Mouse (Mus musculus): ENCODE results near the gene Zfand3. TPM values are rescaled to one million over a fixed set of nuclear protein-coding genes. Genes with fewer than 3 reads are reported as not detected.

Zfand3 gene
- polyA plus RNA-seq, 1 experiment: 131 TPM

DNA sequence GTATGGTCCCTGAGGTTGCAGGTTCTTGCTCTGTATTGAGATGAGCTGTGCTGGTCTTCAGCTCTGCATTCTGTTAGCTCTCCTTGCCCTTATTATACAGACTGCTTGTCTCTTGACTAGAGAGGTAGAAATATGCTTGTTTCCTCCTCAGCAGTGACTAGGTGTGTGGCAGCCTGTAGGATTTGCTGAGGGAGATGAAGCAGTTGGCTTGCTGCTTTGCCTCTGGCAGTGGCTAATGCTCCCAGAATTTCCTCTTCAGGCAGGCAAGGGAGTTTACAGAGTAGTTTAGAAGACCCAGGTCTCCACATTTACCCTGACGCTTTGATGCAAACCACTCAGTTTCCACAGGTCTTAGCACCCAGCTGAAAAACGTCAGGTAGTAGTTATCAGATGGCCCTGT, 189.1 kb downstream of the Zfand3 start:
- peak; percentile 10 for DNase-seq (ENCODE audit: low spot score)

DNA sequence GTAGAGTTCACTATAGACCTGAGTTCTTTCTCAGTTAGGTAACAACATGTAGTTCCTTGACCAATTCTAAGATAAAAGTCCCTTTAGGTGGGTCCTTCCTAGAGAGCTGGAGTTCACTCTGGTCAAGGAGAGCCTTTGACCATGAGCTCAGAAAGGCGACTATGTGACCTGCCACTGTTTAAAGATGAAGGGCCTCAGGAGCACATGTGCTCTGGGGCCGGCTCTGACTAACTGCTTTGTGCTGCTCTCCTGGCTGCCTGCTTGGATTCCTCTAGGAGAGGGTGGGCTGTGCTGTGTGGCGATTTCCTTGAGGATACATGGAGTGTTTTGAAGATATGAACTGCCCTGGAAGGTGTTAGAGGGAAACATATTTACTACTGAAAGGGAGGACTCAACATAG, 189.6 kb downstream of the Zfand3 start:
- DNase-seq (ENCODE audit: low spot score): peak; percentile 13

DNA sequence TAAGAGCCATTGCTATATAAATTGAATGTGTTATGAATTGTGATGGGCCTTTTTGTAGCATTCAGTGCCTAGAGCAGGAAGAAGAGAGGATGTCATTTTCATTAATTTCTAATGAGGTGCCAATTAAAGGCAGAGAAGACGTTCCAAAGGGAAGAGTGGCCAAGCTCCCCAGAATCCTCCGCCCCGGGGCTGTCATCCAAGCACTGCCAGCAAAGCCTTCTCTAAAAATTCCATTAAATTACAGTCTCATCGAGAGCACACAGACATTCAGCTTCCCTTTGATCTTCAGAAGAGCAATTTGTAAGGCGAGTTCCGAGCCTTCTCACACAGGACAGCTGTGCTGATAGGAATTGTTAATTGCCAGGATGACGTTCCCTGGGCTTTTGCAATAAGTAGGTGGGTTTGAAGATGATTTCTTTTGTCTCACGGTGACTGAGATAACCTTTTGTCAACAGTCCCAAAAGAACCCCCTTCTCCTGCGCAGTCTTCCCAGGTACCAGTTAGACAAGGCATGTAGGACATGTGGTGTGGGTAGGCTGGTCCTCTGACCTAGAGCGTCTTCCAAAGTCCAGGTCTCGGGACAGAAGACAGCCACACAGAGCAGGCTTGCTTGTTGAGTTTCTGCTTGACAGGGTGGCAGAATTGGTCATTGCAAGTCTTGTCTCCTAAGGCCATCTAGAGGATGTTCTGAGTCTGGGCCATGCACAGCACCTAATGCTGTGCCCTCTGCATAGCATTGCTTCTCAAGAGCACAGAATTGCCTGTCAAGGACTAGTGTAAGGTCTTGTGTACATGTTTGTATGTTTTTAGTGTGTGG, 190.3 kb downstream of the Zfand3 start:
- DNase-seq (ENCODE audit: low spot score): peak; percentile 15

DNA sequence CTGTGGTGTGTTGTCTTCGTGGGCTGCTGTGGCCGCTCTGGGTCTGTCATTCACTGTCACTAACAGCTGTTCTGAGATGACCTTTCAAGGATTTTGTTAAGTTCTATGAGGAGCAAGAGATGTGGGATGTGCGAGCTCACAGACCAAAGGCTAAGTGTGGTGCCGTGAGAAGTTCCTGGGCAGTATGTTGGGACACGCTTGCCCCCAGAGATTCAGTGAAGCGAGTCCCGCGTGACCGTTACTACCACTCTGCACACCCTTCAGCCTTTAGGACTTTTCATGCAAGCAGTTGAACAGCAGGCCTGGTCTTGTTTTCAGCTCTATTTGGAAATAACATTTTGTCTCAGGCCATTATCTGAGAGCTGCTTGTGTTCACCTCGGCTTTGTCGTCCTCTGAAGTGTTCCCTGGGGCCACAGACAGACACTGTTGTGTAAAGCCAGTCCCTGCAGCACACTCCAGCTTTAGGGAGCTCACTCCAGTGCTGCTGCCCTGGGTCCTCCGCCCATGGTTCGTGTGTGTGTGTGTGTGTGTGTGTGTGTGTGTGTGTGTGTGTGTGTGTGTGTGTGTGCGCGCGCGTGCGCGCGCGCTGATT, 191.2 kb downstream of the Zfand3 start:
- DNase-seq (ENCODE audit: low spot score): peak; percentile 19

DNA sequence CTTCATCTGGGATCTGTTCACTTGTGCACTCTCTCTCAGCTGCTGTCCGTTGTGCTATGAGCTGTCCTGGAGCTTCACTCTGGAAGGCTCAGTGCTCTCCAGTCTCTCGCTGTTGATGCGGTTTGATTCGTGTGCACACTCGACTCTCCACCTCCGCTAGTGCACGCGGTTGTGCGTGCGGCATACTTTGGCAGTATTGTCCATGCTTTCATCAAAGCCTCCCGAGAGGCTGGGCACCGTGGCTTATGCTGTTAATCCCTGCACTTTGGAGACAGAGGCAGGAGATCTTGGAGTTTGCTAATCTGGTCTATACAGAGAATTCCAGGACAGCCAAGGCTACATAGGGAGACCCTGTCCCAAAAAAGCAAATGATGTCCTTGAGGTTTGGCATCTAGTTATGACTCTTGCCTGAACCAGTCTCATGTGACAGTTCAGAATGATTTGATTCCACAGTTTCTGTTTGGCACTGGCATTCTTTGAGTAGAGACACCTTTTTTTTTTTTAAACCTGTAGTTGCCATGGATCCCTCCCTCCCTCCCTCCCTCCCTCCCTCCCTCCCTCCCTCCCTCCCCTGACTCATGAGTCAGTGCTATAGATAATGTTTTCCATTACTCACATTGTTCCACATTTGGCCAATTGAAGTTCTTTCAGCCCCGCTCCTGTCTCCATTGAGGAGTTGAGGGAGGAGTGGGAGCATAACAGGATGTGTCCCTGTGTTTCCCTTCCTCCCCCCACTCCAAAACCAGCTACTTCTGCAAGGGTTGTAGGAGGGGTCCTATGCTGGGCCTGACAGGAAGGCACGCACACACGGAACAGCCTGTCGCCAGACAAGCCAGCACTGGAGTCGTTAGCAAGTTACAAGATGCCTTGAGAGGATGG, 192.1 kb downstream of the Zfand3 start:
- DNase-seq (ENCODE audit: low spot score): peak; percentile 21

DNA sequence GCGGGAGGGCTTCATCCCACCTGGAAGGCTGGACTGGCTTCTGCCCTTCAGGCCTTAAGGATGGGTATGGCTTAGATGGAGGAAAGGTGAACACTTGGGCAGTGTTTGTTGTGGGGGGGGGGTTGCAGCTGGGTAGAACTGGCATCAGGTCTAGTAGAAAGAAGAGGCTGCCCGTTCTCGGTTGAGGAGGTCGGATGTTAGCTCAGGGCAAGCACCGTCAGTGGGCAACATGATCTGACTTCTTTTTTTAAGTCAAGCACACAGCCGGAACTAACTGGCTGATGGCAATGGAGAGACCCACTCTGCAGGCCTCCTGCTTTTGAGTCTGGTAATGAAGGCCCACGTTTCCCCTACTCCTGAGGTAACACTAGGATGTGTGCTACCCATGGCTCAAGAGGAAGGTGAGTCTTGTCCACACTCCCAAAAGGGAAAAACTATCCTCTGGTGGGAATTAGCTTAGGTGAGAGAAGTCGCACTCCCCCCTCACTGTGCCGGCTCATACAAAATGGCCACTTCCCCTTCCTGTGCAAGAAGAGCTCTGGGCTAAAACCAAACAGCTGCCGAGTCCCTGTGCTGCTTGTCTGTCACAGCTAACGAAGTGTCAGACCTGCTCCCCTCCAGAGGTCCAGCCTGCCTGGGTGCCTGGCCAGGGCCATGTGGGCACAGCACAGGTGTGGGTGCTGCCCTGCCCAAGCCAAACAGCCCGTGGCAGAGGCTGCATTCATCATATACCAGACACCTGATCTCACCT, 192.9 kb downstream of the Zfand3 start:
- peak; percentile 22 for DNase-seq (ENCODE audit: low spot score)

DNA sequence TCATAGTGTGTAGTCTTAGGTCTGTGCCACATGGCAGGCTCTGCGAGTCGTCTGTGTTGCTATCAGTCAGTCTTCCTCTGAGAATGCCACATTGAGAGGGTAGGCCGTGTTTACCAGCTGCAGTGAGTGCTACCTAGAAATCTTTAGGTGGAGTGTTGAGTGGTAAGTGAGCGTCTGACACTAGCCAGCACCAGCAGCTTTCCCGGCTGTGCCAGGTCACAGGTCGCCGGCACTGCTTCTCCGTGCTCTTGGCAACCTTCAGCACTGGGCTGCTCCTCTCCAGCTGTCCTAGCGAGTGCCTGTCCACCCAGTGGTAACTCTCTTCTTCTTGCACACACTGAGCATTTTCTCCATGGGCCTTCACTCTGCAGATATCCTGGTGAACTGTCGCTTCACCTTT, 193.9 kb downstream of the Zfand3 start:
- DNase-seq (ENCODE audit: low spot score): peak; percentile 16

DNA sequence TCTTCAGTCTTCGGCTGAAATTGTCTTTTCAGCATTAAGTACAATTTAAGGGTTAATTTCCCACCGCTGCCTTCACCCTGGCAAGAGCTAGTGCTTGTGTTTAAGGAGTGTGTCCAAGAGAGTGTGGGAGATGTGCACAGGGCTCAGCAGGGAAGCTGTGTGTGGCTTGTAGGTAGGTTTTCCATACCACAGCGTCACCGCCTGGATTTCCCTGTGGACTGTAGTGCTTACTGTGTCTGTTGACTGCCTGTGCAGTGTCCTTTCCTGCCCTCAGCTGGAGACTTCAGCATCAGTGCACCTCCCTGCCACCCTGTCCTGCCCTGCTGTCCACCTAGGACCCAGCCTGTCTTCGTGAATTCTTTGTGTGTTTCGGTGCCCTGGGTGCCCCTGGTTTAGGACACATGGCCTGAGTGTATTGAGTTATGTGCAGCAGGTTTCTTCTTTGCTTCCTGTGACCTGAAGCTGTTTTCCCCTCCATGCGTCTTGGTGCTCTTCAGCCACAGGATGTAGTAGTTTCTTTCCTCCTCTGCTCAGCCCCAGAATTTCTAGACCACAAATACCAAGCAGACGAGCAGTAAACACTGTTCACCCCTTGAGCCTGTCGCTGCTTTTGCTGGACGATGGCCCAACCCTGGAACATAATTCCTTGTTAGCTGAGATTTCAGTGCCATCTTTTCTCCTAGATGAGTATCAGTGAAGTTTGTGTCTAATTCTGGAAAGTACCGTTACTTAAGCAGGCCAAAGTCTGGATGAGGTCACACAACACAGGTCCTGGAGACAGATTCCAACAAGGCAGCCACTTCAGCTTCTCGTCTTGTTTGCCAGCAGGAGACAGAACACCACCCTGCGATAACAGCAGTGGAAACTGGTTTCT, 195.1 kb downstream of the Zfand3 start:
- no peak for DNase-seq (ENCODE audit: low spot score)

DNA sequence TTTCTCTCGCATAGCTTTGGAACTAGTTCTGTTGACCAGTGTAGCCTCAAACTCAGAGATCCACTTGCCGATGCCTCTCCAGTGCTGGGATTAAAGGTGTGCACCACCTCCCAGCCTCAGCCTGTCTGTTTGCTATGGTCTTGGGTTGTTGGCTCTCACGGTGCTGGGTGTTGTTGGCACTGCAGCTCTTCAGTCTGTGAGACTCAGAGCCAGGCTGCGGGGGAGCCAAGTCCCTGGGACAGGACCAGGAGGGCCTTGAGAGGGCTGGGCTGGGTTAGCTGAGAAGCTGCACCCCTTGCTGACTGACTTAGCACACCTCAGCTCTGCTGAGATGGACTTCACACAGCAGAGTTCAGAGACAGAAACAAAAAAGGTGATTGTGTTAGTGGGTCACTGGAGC, 195.8 kb downstream of the Zfand3 start:
- no peak for DNase-seq (ENCODE audit: low spot score)

DNA sequence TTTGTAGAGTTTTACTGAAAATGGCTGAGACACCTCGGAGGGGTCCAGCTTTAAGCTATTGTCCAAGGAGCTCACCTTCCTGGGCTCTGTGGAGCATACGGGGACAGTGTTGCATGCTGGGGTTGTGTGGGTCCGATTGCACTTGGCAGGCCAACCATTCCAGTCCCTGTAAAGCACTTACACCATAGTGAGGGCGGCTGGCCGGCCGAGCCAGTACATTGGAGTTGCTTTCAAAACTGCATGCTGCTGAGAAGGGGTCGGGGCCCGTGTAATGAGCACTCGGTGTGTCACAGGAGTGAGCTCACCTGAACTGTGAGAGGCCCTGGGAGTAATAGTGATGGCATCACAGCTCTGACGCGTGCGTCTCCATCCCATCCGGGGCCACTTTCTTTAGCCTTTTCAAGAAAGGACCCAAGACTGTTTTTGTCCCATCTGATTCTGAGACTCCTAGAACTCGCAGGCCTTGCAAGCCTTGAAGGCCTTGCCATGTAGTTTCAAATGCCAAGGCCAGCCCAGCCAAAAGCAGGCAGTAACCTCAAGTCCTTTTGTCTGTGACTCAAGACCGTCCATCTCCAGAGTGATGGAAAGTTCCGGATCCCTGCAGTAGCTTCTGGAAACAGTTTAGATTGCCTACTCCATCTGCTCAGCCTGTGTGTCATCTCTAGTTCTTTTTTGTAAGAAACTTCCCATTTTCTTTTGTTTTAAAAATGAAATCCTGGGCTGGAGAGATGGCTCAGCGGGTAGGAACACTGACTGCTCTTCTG, 200.7 kb downstream of the Zfand3 start:
- no peak for DNase-seq (ENCODE audit: low spot score)

DNA sequence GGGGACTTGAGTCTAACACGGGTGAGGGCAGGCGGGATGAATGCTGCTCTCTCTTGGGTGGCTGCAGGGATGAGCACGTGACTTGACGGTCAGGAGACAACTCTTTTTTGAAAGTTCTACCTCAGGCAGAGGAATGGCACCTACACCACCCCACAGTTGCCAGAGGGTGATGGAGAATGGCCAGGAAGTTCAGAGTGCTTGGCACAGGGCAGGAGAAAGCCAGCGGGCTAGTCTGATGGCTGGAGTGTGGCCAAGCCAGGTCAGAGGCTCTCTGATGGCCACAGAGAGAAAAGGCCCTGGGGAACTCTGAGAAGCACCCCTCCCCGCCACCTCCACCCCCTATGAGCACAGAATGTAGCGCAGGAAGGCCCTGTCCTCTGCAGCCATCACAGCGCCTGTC, 205.7 kb downstream of the Zfand3 start:
- no peak for DNase-seq (ENCODE audit: low spot score)

DNA sequence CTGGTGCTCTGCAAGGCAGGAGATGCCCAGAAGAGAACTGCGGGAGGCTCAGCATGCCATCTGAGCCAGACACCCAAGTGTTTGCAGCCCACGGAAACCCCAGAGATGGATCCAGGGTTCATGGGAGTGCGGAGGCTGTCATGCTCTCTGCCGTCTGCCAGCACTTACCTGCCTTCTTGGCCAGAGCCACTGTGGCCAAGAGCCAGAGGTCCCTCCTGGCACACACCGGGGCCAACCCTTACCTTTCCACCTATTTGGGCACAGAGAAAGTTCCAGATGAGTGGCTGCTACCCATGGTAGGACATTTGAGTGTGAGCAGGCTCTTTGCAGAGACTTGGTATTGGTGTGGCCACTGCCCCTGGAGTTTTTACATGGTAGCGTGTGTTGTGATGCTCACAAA, 206.4 kb downstream of the Zfand3 start:
- no peak for DNase-seq (ENCODE audit: low spot score)

DNA sequence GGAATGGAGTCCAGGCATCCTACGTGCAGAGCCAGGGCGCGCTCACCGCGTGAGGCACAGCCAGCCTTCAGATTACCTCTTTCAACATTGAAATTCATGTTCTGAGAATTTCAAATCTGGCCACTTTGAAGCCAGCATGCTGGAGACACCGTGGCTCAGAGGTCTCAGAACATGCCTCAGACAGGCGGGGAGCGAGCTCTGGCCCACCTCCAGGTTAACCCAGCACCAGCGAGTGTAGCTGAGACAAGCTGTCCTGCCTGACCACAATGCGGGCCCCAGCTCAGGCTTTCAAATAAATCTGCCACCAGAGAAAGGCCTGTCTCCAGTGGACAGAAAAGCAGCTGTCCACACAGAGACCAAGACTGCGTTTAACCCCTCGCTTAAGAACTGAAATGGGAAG, 208.1 kb downstream of the Zfand3 start:
- DNase-seq (ENCODE audit: low spot score): no peak

DNA sequence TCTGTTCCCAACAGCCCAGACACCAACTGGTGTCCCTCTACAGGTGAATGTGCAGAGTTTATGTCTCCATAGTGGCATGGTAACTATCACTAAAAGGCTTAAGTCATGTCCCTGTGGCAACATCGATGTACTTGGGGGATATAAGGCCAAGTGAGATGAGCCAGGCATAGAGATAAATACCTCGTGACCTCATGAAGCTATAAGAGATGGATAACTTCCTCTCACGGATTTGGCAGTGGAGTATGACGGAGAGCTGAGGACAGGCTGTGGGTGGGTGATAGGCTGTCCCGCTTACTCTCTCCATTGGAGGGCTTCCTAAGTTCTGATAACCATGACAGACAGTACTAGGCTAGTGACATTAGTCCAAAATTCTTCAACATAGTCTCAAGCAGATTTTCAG, 208.8 kb downstream of the Zfand3 start:
- no peak for DNase-seq (ENCODE audit: low spot score)

DNA sequence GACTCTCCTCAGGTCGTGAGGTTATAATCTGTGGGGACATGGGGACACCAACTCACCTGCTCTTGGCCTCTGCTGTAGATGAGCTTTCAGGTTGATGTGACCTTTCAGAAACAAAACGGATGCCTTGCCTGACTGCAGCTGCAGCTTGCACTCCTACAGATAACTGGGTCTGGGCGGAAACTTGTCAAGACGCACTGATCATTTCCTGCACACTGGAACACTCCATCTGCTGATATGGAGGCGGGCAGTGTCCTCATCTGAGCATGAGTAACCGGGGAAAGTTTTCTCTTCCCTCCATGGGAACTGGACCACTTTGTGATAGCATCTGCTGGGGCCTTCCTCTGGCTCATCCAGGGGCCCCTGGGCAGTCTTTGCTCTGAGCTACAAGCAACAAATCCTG, 209.9 kb downstream of the Zfand3 start:
- no peak for DNase-seq (ENCODE audit: low spot score)

DNA sequence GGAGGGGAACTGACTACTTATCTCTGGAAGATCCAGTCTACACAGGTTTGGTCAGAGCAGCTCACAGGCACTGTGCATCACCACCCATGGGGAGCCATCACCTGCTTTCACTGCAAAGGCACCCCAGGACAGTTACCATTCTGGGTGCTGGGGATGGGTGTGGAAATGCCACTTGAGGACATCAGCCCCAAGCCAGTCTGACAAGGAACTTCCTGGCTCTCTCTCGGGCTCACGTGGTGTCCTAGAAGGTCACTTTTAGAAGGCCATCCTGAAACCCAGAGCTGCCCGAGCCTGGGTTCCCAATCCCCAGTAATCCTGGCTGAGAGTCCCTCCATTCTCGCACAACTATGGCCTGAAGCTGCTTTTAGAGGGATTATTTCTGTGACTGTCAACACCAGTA, 211.2 kb downstream of the Zfand3 start:
- DNase-seq (ENCODE audit: low spot score): no peak

DNA sequence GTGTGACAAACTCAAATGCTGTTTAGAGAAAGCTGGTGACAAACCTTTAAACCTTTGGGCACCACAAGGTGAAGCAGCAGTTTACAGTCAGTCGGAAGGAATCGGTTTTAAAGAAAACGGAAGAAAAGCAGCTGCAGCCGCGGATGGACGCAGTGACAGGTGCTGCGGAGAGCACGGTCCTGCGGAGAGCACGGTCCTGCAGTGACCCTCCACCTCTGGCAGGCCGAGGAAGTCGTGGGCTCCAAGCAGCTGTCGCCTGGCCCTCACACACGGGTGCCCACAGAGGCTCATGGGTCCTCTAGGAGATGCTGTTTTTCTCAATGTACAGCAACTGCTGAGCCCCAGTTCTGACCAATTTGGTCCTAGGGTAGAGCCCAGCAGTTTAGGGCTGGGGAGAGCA, 217.1 kb downstream of the Zfand3 start:
- DNase-seq (ENCODE audit: low spot score): no peak

DNA sequence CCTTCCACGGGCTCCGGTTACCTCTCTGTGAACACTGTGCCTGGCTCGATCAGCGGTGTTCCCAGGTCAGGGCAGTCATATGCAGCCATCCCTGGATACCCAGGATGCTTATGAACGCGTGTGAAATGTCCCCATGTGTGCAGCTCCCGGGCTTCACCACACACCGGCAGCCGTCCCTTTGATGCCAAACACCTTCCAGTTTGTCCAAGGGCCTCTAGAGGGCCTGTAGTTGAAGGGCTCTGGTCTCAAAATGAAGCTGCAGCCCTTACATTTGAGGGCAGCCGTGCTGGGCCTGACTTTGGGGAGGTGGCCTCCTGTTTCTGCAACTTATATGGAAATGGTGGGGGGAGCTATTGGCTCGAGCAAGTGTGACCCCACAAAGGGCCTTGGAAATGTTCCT, 217.8 kb downstream of the Zfand3 start:
- DNase-seq (ENCODE audit: low spot score): no peak

DNA sequence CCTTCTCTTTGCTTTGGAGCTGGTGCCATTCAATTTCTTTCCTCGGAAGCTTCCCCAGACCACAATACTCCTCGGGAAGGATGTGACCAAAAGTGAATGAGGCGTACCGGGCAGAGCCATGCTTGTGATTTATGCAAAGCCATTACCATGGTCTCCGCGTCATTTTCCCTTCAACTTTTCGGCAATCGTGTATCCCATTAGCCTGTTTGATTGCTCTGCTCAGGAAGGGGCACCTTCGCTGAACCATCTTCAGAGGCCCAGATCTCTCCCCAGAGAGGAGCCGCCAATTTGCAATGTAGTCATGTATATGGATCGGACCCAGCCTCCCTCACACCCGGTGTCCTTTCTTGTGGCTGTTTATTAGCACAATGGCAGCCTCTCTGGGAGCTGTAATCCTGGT, 218.3 kb downstream of the Zfand3 start:
- no peak for DNase-seq (ENCODE audit: low spot score)

Data from urinary bladder, adult 2 months (tissue).